Mouse (Mus musculus): ENCODE measurements around the gene Efcab8.

DNA sequence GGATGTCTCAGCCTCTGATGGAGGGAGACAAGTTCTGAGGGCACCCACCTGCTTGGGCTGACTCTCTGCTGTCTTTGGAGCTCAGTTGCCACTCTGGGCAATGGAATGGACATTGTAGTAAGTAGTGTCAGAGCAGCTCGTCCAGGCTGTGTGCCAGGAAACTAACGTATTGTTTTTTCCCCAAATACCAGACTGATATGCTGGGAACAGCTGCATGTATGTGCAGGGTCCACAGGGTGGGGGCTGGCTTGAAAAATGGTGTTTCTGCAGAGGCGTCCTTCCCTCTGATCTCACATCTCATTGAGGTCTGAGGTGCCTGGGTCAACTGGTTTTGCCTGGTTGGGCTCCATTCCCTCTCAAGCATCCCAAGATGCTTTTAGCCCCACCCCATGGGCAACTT lies 81.0 kb downstream of the Efcab8 start:
- TF ChIP-seq CTCF (IDR thresholded peaks at IDR 0.05; ENCODE audit: extremely low read depth, insufficient read depth, insufficient read length, insufficient replicate concordance), result no peak
- TF ChIP-seq POLR2A (IDR thresholded peaks at IDR 0.05; ENCODE audit: low read depth, low read length), result no peak

Data from spleen, adult 2 months (tissue).